Mouse (Mus musculus) natural killer cell, adult 2 months (primary cell): ENCODE data around the gene Olfr1447.

Experiments used
- DNase-seq, 2 experiments: peaks; one replicate each; pipeline ENCODE4 v3.0.0; 2022; ENCODE audit warnings: low spot score in 2 of 2

Olfr1447 gene

GRCm38 (mm10) chr19:12903643-12904042 lies at the start of gene Olfr1447:
Gene Olfr1447 (minus strand): TSS chr19:12903743.
- DNase-seq = no peak

- no peak for DNase-seq
These were observed 46.4 kb upstream of the Olfr1447 start, which contains the start of gene Olfr1450 for GRCm38 (mm10) chr19:12949958-12950357. Gene Olfr1450 (plus strand): TSS chr19:12950258.

- DNase-seq = no peak
These were observed 27.0 kb upstream of the Olfr1447 start, which contains the start of gene Olfr1449 for GRCm38 (mm10) chr19:12930540-12930939. Gene Olfr1449 (plus strand): TSS chr19:12930840.

GRCm38 (mm10) chr19:12924319-12924718 lies 20.8 kb upstream of the Olfr1447 start, which contains the start of gene Olfr1448:
Gene Olfr1448 (minus strand): TSS chr19:12924419.
- no peak for DNase-seq

GRCm38 (mm10) chr19:12893424-12893823 lies 10.1 kb downstream of the Olfr1447 start, which contains the start of gene Olfr1446:
Gene Olfr1446 (minus strand): TSS chr19:12893524.
- no peak for DNase-seq

- DNase-seq = no peak
These were observed 20.0 kb downstream of the Olfr1447 start, which contains the start of gene Olfr1445 for GRCm38 (mm10) chr19:12883555-12883954. Gene Olfr1445 (plus strand): TSS chr19:12883855.

- DNase-seq = no peak
These were observed 46.6 kb downstream of the Olfr1447 start, which contains the start of gene Olfr1444 for GRCm38 (mm10) chr19:12856983-12857382. Gene Olfr1444 (plus strand): TSS chr19:12857283.
